ENCODE assay signal across 8 mouse cellular contexts in genomic region chr5:115301615-115302014, GRCm38 (mm10). TPM values are rescaled to one million over a fixed set of nuclear protein-coding genes. Genes with fewer than 3 reads are reported as not detected.
A peak's percentile ranks its signal among the peaks of the same experiment; 100 is the strongest.
DNase-seq lines count a peak whose midpoint lies in the region; ATAC-seq lines count a peak whose summit lies in the region.

No protein-coding gene starts in this region.

- no peak for DNase-seq in neural tube, embryonic 11.5 days (ENCODE audit: low spot score)
- no peak for DNase-seq in neural tube, embryonic 10.5 days (ENCODE audit: extremely low spot score, low spot score)
- DNase-seq in left cerebral cortex, adult 8-10 months (ENCODE audit: low spot score in 2 of 2), result no peak
- no peak for DNase-seq in gastrocnemius, postnatal 10 days
- no peak for DNase-seq in gastrocnemius, postnatal 4 days (ENCODE audit: low spot score in 2 of 2)

- H3K9me3 ChIP-seq in neural tube, embryonic 11.5 days (ENCODE audit: control insufficient read depth, low read length), result no peaks in the 10 kb centered on the region
- no peaks in the 10 kb centered on the region for H3K9me3 ChIP-seq in forebrain, embryonic 15.5 days
- H3K9me3 ChIP-seq in limb, embryonic 13.5 days, result no peaks in the 10 kb centered on the region
- no peaks in the 10 kb centered on the region for H3K9me3 ChIP-seq in stomach, embryonic 14.5 days (ENCODE audit: control insufficient read depth, low read depth, low read length)

- peaks cover 9% of the 10 kb centered on the region for H3K4me1 ChIP-seq in neural tube, embryonic 11.5 days (ENCODE audit: control insufficient read depth, insufficient read depth, low read length)
- peaks cover 34% of the 10 kb centered on the region for H3K4me1 ChIP-seq in forebrain, embryonic 15.5 days
- H3K4me1 ChIP-seq in limb, embryonic 13.5 days, result peaks cover 24% of the 10 kb centered on the region
- peaks cover 14% of the 10 kb centered on the region; the same call in 1 of the 2 replicates for H3K4me1 ChIP-seq in stomach, embryonic 14.5 days (ENCODE audit: control insufficient read depth, insufficient read depth, low read length)

- H3K27ac ChIP-seq in neural tube, embryonic 11.5 days (ENCODE audit: low read depth, low read length), result peak overlapping the region; percentile 56
- H3K27ac ChIP-seq in forebrain, embryonic 15.5 days (replicated peaks), result 0 out of 2 replicates have a peak overlapping the region, but pooled peaks have one; percentile 44
- peak overlapping the region; percentile 29; the same call in 1 of the 2 replicates for H3K27ac ChIP-seq in limb, embryonic 13.5 days
- peak overlapping the region; percentile 61; the same call in 1 of the 2 replicates for H3K27ac ChIP-seq in stomach, embryonic 14.5 days (ENCODE audit: low read length)

- H3K4me3 ChIP-seq in neural tube, embryonic 11.5 days (ENCODE audit: low read depth, low read length), result peak overlapping the region; percentile 87
- peak overlapping the region; percentile 97 for H3K4me3 ChIP-seq in forebrain, embryonic 15.5 days
- H3K4me3 ChIP-seq in limb, embryonic 13.5 days, result peak overlapping the region; percentile 71
- H3K4me3 ChIP-seq in stomach, embryonic 14.5 days (ENCODE audit: low read depth, low read length), result peak overlapping the region; percentile 91

- ATAC-seq in neural tube, embryonic 11.5 days (ENCODE audit: insufficient read depth, low FRiP score, low TSS enrichment), result no peak
- ATAC-seq in forebrain, embryonic 15.5 days (replicated peaks), result no peak
- no peak for ATAC-seq in limb, embryonic 13.5 days (ENCODE audit: low FRiP score, low read depth)
- ATAC-seq in stomach, embryonic 14.5 days (ENCODE audit: insufficient number of reproducible peaks, insufficient read depth, low FRiP score, low read depth), result no peak

- no peaks in the 10 kb centered on the region for H3K27me3 ChIP-seq in neural tube, embryonic 11.5 days (ENCODE audit: control insufficient read depth, insufficient read depth, low read length)
- H3K27me3 ChIP-seq in forebrain, embryonic 15.5 days, result no peaks in the 10 kb centered on the region
- no peaks in the 10 kb centered on the region for H3K27me3 ChIP-seq in limb, embryonic 13.5 days
- H3K27me3 ChIP-seq in stomach, embryonic 14.5 days (ENCODE audit: control insufficient read depth, insufficient read depth, low read length), result no peaks in the 10 kb centered on the region

- peaks cover 8% of the 10 kb centered on the region; the same call in 1 of the 2 replicates for H3K36me3 ChIP-seq in neural tube, embryonic 11.5 days (ENCODE audit: control insufficient read depth, insufficient read depth, low read length)
- H3K36me3 ChIP-seq in forebrain, embryonic 15.5 days, result peaks cover 20% of the 10 kb centered on the region
- H3K36me3 ChIP-seq in limb, embryonic 13.5 days, result peaks cover 25% of the 10 kb centered on the region
- H3K36me3 ChIP-seq in stomach, embryonic 14.5 days (ENCODE audit: control insufficient read depth, insufficient read depth, low read length), result peaks cover 19% of the 10 kb centered on the region

- H3K4me2 ChIP-seq in neural tube, embryonic 11.5 days (ENCODE audit: low read depth), result peak overlapping the region; percentile 50
- peak overlapping the region; percentile 63 for H3K4me2 ChIP-seq in forebrain, embryonic 15.5 days (replicated peaks)
- H3K4me2 ChIP-seq in limb, embryonic 13.5 days (replicated peaks), result peak overlapping the region; percentile 66
- H3K4me2 ChIP-seq in stomach, embryonic 14.5 days (replicated peaks; ENCODE audit: low read depth, low read length), result peak overlapping the region; percentile 58

- 30% methylated on average over 13 of the region's 13 CpGs for WGBS in neural tube, embryonic 11.5 days
- 31% methylated on average over 13 of the region's 13 CpGs for WGBS in forebrain, embryonic 15.5 days
- 20% methylated on average over 13 of the region's 13 CpGs for WGBS in limb, embryonic 13.5 days
- 19% methylated on average over 13 of the region's 13 CpGs for WGBS in stomach, embryonic 14.5 days

- peak overlapping the region; percentile 19; the same call in 1 of the 2 replicates for H3K9ac ChIP-seq in neural tube, embryonic 11.5 days (ENCODE audit: low read length)
- H3K9ac ChIP-seq in forebrain, embryonic 15.5 days (replicated peaks), result peak overlapping the region; percentile 49
- peak overlapping the region; percentile 57 for H3K9ac ChIP-seq in limb, embryonic 13.5 days
- H3K9ac ChIP-seq in stomach, embryonic 14.5 days (replicated peaks; ENCODE audit: low read depth, low read length), result peak overlapping the region; percentile 22; the same call in 1 of the 2 replicates

RNA-seq across cellular contexts. Expression of gene Dynll1, which starts 0.8 kb away (rescaled TPM):
- polyA plus RNA-seq in neural tube, embryonic 11.5 days (2014; fragmentation: Nextera tagmentation; extraction: Ambion mirVana), result 1,631 and 1,672 TPM in 2 replicates
- 1,446 and 1,524 TPM in 2 replicates for polyA plus RNA-seq in forebrain, embryonic 15.5 days (2015; fragmentation: Nextera tagmentation; extraction: Ambion mirVana)
- polyA plus RNA-seq in limb, embryonic 13.5 days (2015; fragmentation: Nextera tagmentation; extraction: Ambion mirVana), result 1,815 and 1,838 TPM in 2 replicates
- 1,629 and 1,647 TPM in 2 replicates for polyA plus RNA-seq in stomach, embryonic 14.5 days (2014; fragmentation: Nextera tagmentation; extraction: Ambion mirVana)
- total RNA-seq in left cerebral cortex, adult 8-10 months (2022), result 100 to 1,000 TPM; 550 to 617 (median 573) TPM
- 100 to 1,000 TPM; 134 to 168 TPM for total RNA-seq in gastrocnemius, postnatal 10 days (2021)
- total RNA-seq in gastrocnemius, postnatal 4 days (2021), result 100 to 1,000 TPM; 314 to 330 TPM

RNA-seq across cellular contexts. Expression of gene Coq5, which starts 22.1 kb away (rescaled TPM):
- 58.5 and 61.0 TPM in 2 replicates for polyA plus RNA-seq in neural tube, embryonic 11.5 days (2014; fragmentation: Nextera tagmentation; extraction: Ambion mirVana)
- polyA plus RNA-seq in forebrain, embryonic 15.5 days (2015; fragmentation: Nextera tagmentation; extraction: Ambion mirVana), result 59.4 and 61.3 TPM in 2 replicates
- 41.8 and 43.6 TPM in 2 replicates for polyA plus RNA-seq in limb, embryonic 13.5 days (2015; fragmentation: Nextera tagmentation; extraction: Ambion mirVana)
- 40.0 and 45.4 TPM in 2 replicates for polyA plus RNA-seq in stomach, embryonic 14.5 days (2014; fragmentation: Nextera tagmentation; extraction: Ambion mirVana)
- total RNA-seq in left cerebral cortex, adult 8-10 months (2022), result 10 to 100 TPM; 40.4 to 43.6 (median 42.2) TPM
- total RNA-seq in gastrocnemius, postnatal 10 days (2021), result 10 to 100 TPM; 64.5 to 81.1 TPM
- total RNA-seq in gastrocnemius, postnatal 4 days (2021), result 10 to 100 TPM; 57.8 to 64.2 TPM

RNA-seq across cellular contexts. Expression of gene Srsf9, which starts 25.4 kb away (rescaled TPM):
- 327 and 330 TPM in 2 replicates for polyA plus RNA-seq in neural tube, embryonic 11.5 days (2014; fragmentation: Nextera tagmentation; extraction: Ambion mirVana)
- 200 and 204 TPM in 2 replicates for polyA plus RNA-seq in forebrain, embryonic 15.5 days (2015; fragmentation: Nextera tagmentation; extraction: Ambion mirVana)
- 314 and 331 TPM in 2 replicates for polyA plus RNA-seq in limb, embryonic 13.5 days (2015; fragmentation: Nextera tagmentation; extraction: Ambion mirVana)
- polyA plus RNA-seq in stomach, embryonic 14.5 days (2014; fragmentation: Nextera tagmentation; extraction: Ambion mirVana), result 218 and 229 TPM in 2 replicates
- total RNA-seq in left cerebral cortex, adult 8-10 months (2022), result 10 to 100 TPM; 55.2 to 70.1 (median 64.6) TPM
- 10 to 100 TPM; 21.3 to 24.1 TPM for total RNA-seq in gastrocnemius, postnatal 10 days (2021)
- 10 to 100 TPM; 38.2 to 42.8 TPM for total RNA-seq in gastrocnemius, postnatal 4 days (2021)

RNA-seq across cellular contexts. Expression of gene Rnf10, which starts 28.9 kb away (rescaled TPM):
- polyA plus RNA-seq in neural tube, embryonic 11.5 days (2014; fragmentation: Nextera tagmentation; extraction: Ambion mirVana), result 106 and 119 TPM in 2 replicates
- polyA plus RNA-seq in forebrain, embryonic 15.5 days (2015; fragmentation: Nextera tagmentation; extraction: Ambion mirVana), result 185 and 191 TPM in 2 replicates
- polyA plus RNA-seq in limb, embryonic 13.5 days (2015; fragmentation: Nextera tagmentation; extraction: Ambion mirVana), result 141 and 144 TPM in 2 replicates
- polyA plus RNA-seq in stomach, embryonic 14.5 days (2014; fragmentation: Nextera tagmentation; extraction: Ambion mirVana), result 62.6 and 66.5 TPM in 2 replicates
- 100 to 1,000 TPM; 216 to 259 (median 243) TPM for total RNA-seq in left cerebral cortex, adult 8-10 months (2022)
- total RNA-seq in gastrocnemius, postnatal 10 days (2021), result 100 to 1,000 TPM; 220 to 226 TPM
- 100 to 1,000 TPM; 196 TPM for total RNA-seq in gastrocnemius, postnatal 4 days (2021)

RNA-seq across cellular contexts. Expression of gene Gatc, which starts 39.4 kb away (rescaled TPM):
- 40.4 and 42.3 TPM in 2 replicates for polyA plus RNA-seq in neural tube, embryonic 11.5 days (2014; fragmentation: Nextera tagmentation; extraction: Ambion mirVana)
- polyA plus RNA-seq in forebrain, embryonic 15.5 days (2015; fragmentation: Nextera tagmentation; extraction: Ambion mirVana), result 33.6 and 36.6 TPM in 2 replicates
- polyA plus RNA-seq in limb, embryonic 13.5 days (2015; fragmentation: Nextera tagmentation; extraction: Ambion mirVana), result 25.7 and 28.3 TPM in 2 replicates
- polyA plus RNA-seq in stomach, embryonic 14.5 days (2014; fragmentation: Nextera tagmentation; extraction: Ambion mirVana), result 36.0 and 37.0 TPM in 2 replicates
- total RNA-seq in left cerebral cortex, adult 8-10 months (2022), result 10 to 100 TPM; 19.2 to 21.4 (median 20.2) TPM
- 10 to 100 TPM; 19.7 to 21.2 TPM for total RNA-seq in gastrocnemius, postnatal 10 days (2021)
- 10 to 100 TPM; 19.5 to 21.6 TPM for total RNA-seq in gastrocnemius, postnatal 4 days (2021)
